Mouse (Mus musculus): ENCODE results near the gene Mrm2. TPM values are rescaled to one million over a fixed set of nuclear protein-coding genes. Genes with fewer than 3 reads are reported as not detected.
A peak's percentile ranks its signal among the peaks of the same experiment; 100 is the strongest.

The Mrm2 gene
- polyA plus RNA-seq, 1 experiment from 2014 or later: 13.5 TPM

- Histone ChIP-seq H3K4me2 (no peak overlapping the region), H3K27ac (no peak overlapping the region), H3K36me3 (peaks cover 28% of the 10 kb centered on the region; the same call in 1 of the 2 replicates), H3K9ac (no peak overlapping the region), H3K4me1 (replicated peaks) (no peaks in the 10 kb centered on the region), H3K27me3 (no peaks in the 10 kb centered on the region), H3K9me3 (replicated peaks) (no peaks in the 10 kb centered on the region), H3K4me3 (no peak overlapping the region)
- ATAC-seq (replicated peaks; ENCODE audit: insufficient number of reproducible peaks, insufficient read depth, low FRiP score, low read depth): no peak
- 84% methylated on average over 4 of the region's 4 CpGs for WGBS
Measured at GRCm38 (mm10) chr5:140342880-140343279, 11.2 kb upstream of the Mrm2 start.

- no peak for ATAC-seq (replicated peaks; ENCODE audit: insufficient number of reproducible peaks, insufficient read depth, low FRiP score, low read depth)
- Histone ChIP-seq H3K27ac (no peak overlapping the region), H3K4me3 (no peak overlapping the region), H3K4me1 (replicated peaks) (no peaks in the 10 kb centered on the region), H3K27me3 (no peaks in the 10 kb centered on the region), H3K9ac (no peak overlapping the region), H3K9me3 (replicated peaks) (no peaks in the 10 kb centered on the region), H3K4me2 (no peak overlapping the region), H3K36me3 (peaks cover 28% of the 10 kb centered on the region; the same call in 1 of the 2 replicates)
- WGBS: 73% methylated on average over 3 of the region's 3 CpGs
Measured at GRCm38 (mm10) chr5:140339836-140340235, 8.1 kb upstream of the Mrm2 start.

- Histone ChIP-seq H3K4me2 (no peak overlapping the region), H3K27ac (no peak overlapping the region), H3K9me3 (replicated peaks) (no peaks in the 10 kb centered on the region), H3K4me1 (replicated peaks) (no peaks in the 10 kb centered on the region), H3K9ac (no peak overlapping the region), H3K27me3 (no peaks in the 10 kb centered on the region), H3K36me3 (peaks cover 24% of the 10 kb centered on the region; the same call in 1 of the 2 replicates), H3K4me3 (no peak overlapping the region)
- no peak for ATAC-seq (replicated peaks; ENCODE audit: insufficient number of reproducible peaks, insufficient read depth, low FRiP score, low read depth)
- WGBS: 94% methylated on average over 4 of the region's 4 CpGs
Measured at GRCm38 (mm10) chr5:140338779-140339178, 7.1 kb upstream of the Mrm2 start.

GRCm38 (mm10) chr5:140336680-140337079 lies 5.0 kb upstream of the Mrm2 start:
- Histone ChIP-seq H3K4me2 (no peak overlapping the region), H3K36me3 (peaks cover 23% of the 10 kb centered on the region; the same call in 1 of the 2 replicates), H3K4me1 (replicated peaks) (peaks cover 4% of the 10 kb centered on the region; the same call in 1 of the 2 replicates), H3K27ac (no peak overlapping the region), H3K4me3 (no peak overlapping the region), H3K9ac (no peak overlapping the region), H3K9me3 (replicated peaks) (no peaks in the 10 kb centered on the region), H3K27me3 (no peaks in the 10 kb centered on the region)
- 89% methylated on average over 1 of the region's 1 CpGs for WGBS
- no peak for ATAC-seq (replicated peaks; ENCODE audit: insufficient number of reproducible peaks, insufficient read depth, low FRiP score, low read depth)

- no peak for ATAC-seq (replicated peaks; ENCODE audit: insufficient number of reproducible peaks, insufficient read depth, low FRiP score, low read depth)
- Histone ChIP-seq H3K9me3 (replicated peaks) (no peaks in the 10 kb centered on the region), H3K4me1 (replicated peaks) (peaks cover 16% of the 10 kb centered on the region), H3K27ac (no peak overlapping the region), H3K27me3 (no peaks in the 10 kb centered on the region), H3K9ac (no peak overlapping the region), H3K36me3 (peaks cover 9% of the 10 kb centered on the region; the same call in 1 of the 2 replicates), H3K4me2 (no peak overlapping the region), H3K4me3 (no peak overlapping the region)
- WGBS: 25% methylated on average over 2 of the region's 2 CpGs
Measured at GRCm38 (mm10) chr5:140333631-140334030, 1.9 kb upstream of the Mrm2 start.

GRCm38 (mm10) chr5:140332519-140332918 lies 821 bp upstream of the Mrm2 start:
- Histone ChIP-seq H3K9ac (no peak overlapping the region), H3K27me3 (no peaks in the 10 kb centered on the region), H3K4me2 (peak overlapping the region; percentile 97; the same call in 1 of the 2 replicates), H3K9me3 (replicated peaks) (no peaks in the 10 kb centered on the region), H3K36me3 (peaks cover 9% of the 10 kb centered on the region; the same call in 1 of the 2 replicates), H3K4me3 (peak overlapping the region; percentile 84; the same call in 1 of the 2 replicates), H3K27ac (no peak overlapping the region), H3K4me1 (replicated peaks) (peaks cover 16% of the 10 kb centered on the region)
- no peak for ATAC-seq (replicated peaks; ENCODE audit: insufficient number of reproducible peaks, insufficient read depth, low FRiP score, low read depth)
- WGBS: 54% methylated on average over 4 of the region's 4 CpGs

GRCm38 (mm10) chr5:140324058-140324457 lies 7.6 kb downstream of the Mrm2 start:
- Histone ChIP-seq H3K9ac (no peak overlapping the region), H3K36me3 (peaks cover 10% of the 10 kb centered on the region; the same call in 1 of the 2 replicates), H3K27me3 (no peaks in the 10 kb centered on the region), H3K27ac (no peak overlapping the region), H3K4me2 (no peak overlapping the region), H3K4me3 (no peak overlapping the region), H3K4me1 (replicated peaks) (peaks cover 16% of the 10 kb centered on the region), H3K9me3 (replicated peaks) (no peaks in the 10 kb centered on the region)
- no peak for ATAC-seq (replicated peaks; ENCODE audit: insufficient number of reproducible peaks, insufficient read depth, low FRiP score, low read depth)
- WGBS: 76% methylated on average over 5 of the region's 5 CpGs

GRCm38 (mm10) chr5:140321756-140322575 lies 9.7 kb downstream of the Mrm2 start:
- H3K9ac ChIP-seq: peak overlapping the region; percentile 89
- H3K4me1 ChIP-seq (replicated peaks): peaks cover 19% of the 10 kb centered on the region
- WGBS: 1% methylated on average over 17 of the region's 17 CpGs
- H3K27me3 ChIP-seq: no peaks in the 10 kb centered on the region
- no peak for ATAC-seq (replicated peaks; ENCODE audit: insufficient number of reproducible peaks, insufficient read depth, low FRiP score, low read depth)
- H3K4me3 ChIP-seq: peak overlapping the region; percentile 80
- no peaks in the 10 kb centered on the region for H3K9me3 ChIP-seq (replicated peaks)
- H3K4me2 ChIP-seq: peak overlapping the region; percentile 80
- peak overlapping the region; percentile 74 for H3K27ac ChIP-seq
- no peaks in the 10 kb centered on the region for H3K36me3 ChIP-seq

GRCm38 (mm10) chr5:140321042-140321755 lies 10.5 kb downstream of the Mrm2 start, which contains the start of the genes Mad1l1 and Nudt1:
Mad1l1 (minus strand) TSS chr5:140321552.
Nudt1 (plus strand) TSS chr5:140321656.
- H3K36me3 ChIP-seq: no peaks in the 10 kb centered on the region
- peak within 1 kb of the TSS; percentile 89 for H3K9ac ChIP-seq
- peak within 1 kb of the TSS; percentile 80 for H3K4me2 ChIP-seq
- peak within 1 kb of the TSS; percentile 74 for H3K27ac ChIP-seq
- no peaks in the 10 kb centered on the region for H3K9me3 ChIP-seq (replicated peaks)
- H3K4me3 ChIP-seq: peak within 1 kb of the TSS; percentile 80
- peak; percentile 88 for ATAC-seq (replicated peaks; ENCODE audit: insufficient number of reproducible peaks, insufficient read depth, low FRiP score, low read depth)
- H3K27me3 ChIP-seq: no peaks in the 10 kb centered on the region
- H3K4me1 ChIP-seq (replicated peaks): peaks cover 24% of the 10 kb centered on the region
- WGBS: under 1% methylated on average over 60 of the region's 60 CpGs

- WGBS: 72% methylated on average over 3 of the region's 3 CpGs
- Histone ChIP-seq H3K9ac (no peak overlapping the region), H3K27me3 (no peaks in the 10 kb centered on the region), H3K9me3 (replicated peaks) (no peaks in the 10 kb centered on the region), H3K4me3 (no peak overlapping the region), H3K36me3 (peaks cover 25% of the 10 kb centered on the region), H3K4me2 (no peak overlapping the region), H3K27ac (no peak overlapping the region), H3K4me1 (replicated peaks) (peaks cover 22% of the 10 kb centered on the region)
- no peak for ATAC-seq (replicated peaks; ENCODE audit: insufficient number of reproducible peaks, insufficient read depth, low FRiP score, low read depth)
Measured at GRCm38 (mm10) chr5:140316716-140317115, 15.0 kb downstream of the Mrm2 start.

- Histone ChIP-seq H3K4me2 (peak overlapping the region; percentile 12; the same call in 1 of the 2 replicates), H3K27ac (peak overlapping the region; percentile 58; the same call in 1 of the 2 replicates), H3K27me3 (no peaks in the 10 kb centered on the region), H3K36me3 (peaks cover 33% of the 10 kb centered on the region), H3K4me3 (no peak overlapping the region), H3K9me3 (replicated peaks) (no peaks in the 10 kb centered on the region), H3K9ac (no peak overlapping the region), H3K4me1 (replicated peaks) (peaks cover 29% of the 10 kb centered on the region)
- 56% methylated on average over 14 of the region's 14 CpGs for WGBS
- no peak for ATAC-seq (replicated peaks; ENCODE audit: insufficient number of reproducible peaks, insufficient read depth, low FRiP score, low read depth)
Measured at GRCm38 (mm10) chr5:140307602-140308001, 24.1 kb downstream of the Mrm2 start.

All from heart, embryonic 15.5 days (tissue).